Mouse (Mus musculus) limb, embryonic 13.5 days (tissue): ENCODE measurements around the gene Col4a6. TPM values are rescaled to one million over a fixed set of nuclear protein-coding genes. Genes with fewer than 3 reads are reported as not detected.

ENCODE experiments used
- ATAC-seq: fragments of 200-750 bp; cut with Nextera tagmentation; 2 replicates; pipeline ENCODE4 v1.8.0; 2017; ENCODE audit warnings: low read depth, moderate number of reproducible peaks, moderate TSS enrichment; ENCODE audit not compliant: low FRiP score
- H3K27ac ChIP-seq: fragments of 300-500 bp; sonication (generic); 2 replicates; pipeline ENCODE4 v1.5.1; 2015; ENCODE audit warnings: inconsistent platforms, mild to moderate bottlenecking, moderate library complexity
- H3K27me3 ChIP-seq: fragments of 300-500 bp; sonication (generic); 2 replicates; pipeline ENCODE4 v1.6.1; 2015; ENCODE audit warnings: mild to moderate bottlenecking, inconsistent platforms
- H3K36me3 ChIP-seq: fragments of 300-500 bp; sonication (generic); 2 replicates; pipeline ENCODE4 v1.6.1; 2015; ENCODE audit warnings: inconsistent platforms, mild to moderate bottlenecking, moderate library complexity
- H3K4me1 ChIP-seq: fragments of 300-500 bp; sonication (generic); 2 replicates; pipeline ENCODE4 v1.6.1; 2015; ENCODE audit warnings: inconsistent platforms
- H3K4me2 ChIP-seq: fragments of 300-500 bp; sonication (generic); replicated peaks from 2 replicates; pipeline ENCODE4 v1.6.1; 2015; ENCODE audit warnings: inconsistent platforms, mild to moderate bottlenecking, moderate library complexity
- H3K4me3 ChIP-seq: fragments of 300-500 bp; sonication (generic); 2 replicates; pipeline ENCODE4 v1.5.1; 2015; ENCODE audit warnings: moderate library complexity, mild to moderate bottlenecking, inconsistent platforms
- H3K9ac ChIP-seq: fragments of 300-500 bp; sonication (generic); 2 replicates; pipeline ENCODE4 v1.6.1; 2015; ENCODE audit warnings: mild to moderate bottlenecking, inconsistent platforms
- H3K9me3 ChIP-seq: fragments of 300-500 bp; sonication (generic); 2 replicates; pipeline ENCODE4 v1.6.1; 2016; ENCODE audit warnings: inconsistent platforms
- WGBS: fragments of 180-500 bp; shearing (Covaris S2); methylation state at CpG from one replicate; pipeline ENCODE4 v1.1.7; 2015; 5-methylcytosine and 5-hydroxymethylcytosine counted together
- polyA plus RNA-seq: library from polyadenylated mRNA; unstranded; fragments of >200 nt; fragmentation: Nextera tagmentation; extraction: Ambion mirVana; gene quantifications from 2 replicates; pipeline ENCODE4 v1.2.1, GENCODE M21; 2015

Col4a6 gene
- polyA plus RNA-seq: 1.0 and 1.1 TPM in 2 replicates

DNA sequence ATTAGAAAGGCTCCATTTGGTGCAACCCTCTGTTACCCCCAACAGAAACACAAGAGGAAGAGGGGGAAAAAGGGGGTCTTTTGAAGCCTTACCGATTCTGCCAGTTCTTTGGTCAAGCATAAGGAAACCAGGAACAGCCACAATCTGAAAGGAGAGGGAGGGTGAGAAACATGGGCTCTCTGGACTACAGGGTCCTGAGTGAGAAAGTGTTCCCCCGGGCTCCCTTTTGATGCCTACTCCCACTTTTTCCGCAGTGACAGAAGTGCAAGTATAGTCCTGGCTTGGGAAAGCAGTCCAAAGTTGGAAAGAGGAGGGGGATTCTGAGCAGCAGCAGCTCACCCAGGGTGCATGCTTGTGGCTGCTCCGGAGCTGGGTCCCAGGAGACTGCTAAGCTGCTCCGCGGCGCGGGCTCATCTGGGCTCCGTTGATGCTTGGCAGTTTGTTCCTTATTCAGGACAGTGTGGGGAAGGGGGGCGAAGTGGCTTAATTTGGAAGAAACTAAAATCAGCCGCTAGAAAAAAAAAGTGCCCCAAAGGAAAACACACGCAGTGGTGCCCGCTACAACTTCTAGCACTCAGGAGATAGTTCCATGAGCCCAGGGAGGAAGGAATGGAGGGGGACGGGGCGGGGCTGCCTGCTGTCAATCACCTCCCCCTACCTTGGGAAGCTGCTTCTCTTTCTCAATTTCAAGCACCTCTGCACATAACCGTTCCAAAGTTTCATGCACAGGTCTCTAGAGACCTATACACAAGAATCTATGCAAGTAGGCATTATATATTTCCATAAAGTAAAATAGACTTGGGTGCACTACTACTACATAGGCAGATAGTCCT lies at the start of gene Col4a6:
Gene Col4a6 (minus strand): TSS at position 607 of the 833 bp plus-strand sequence.
- Histone ChIP-seq H3K9me3 (no peaks in the 10 kb centered on the region), H3K9ac (peak within 1 kb of the TSS; percentile 13; the same call in 1 of the 2 replicates), H3K36me3 (no peaks in the 10 kb centered on the region), H3K4me2 (peak within 1 kb of the TSS; percentile 64), H3K27me3 (peaks cover 24% of the 10 kb centered on the region), H3K4me3 (peak within 1 kb of the TSS; percentile 50), H3K4me1 (peaks cover 3% of the 10 kb centered on the region; the same call in 1 of the 2 replicates), H3K27ac (no peak within 1 kb of the TSS)
- no peak for ATAC-seq
- WGBS: 19% methylated on average over 16 of the region's 16 CpGs

DNA sequence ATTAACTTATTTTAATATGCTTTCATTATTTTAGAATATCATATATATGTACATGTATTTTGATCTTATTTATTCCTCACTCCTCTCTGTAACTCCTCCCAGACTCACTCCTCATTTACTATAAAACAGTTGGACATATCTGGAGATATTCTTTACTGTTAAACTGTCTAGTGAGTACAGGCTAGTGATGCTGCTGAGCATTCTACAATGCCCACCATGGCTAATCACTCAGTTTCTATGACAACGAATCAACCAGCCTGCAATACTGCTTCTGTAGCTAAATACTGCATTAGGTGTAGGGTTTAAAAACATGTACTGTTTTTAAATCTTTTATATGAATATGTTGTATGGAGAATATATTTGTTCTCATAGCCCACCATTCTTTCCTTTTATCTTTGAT lies 29.2 kb upstream of the Col4a6 start:
- whole genome bisulfite sequencing: 81% methylated on average over 1 of the region's 1 CpGs

DNA sequence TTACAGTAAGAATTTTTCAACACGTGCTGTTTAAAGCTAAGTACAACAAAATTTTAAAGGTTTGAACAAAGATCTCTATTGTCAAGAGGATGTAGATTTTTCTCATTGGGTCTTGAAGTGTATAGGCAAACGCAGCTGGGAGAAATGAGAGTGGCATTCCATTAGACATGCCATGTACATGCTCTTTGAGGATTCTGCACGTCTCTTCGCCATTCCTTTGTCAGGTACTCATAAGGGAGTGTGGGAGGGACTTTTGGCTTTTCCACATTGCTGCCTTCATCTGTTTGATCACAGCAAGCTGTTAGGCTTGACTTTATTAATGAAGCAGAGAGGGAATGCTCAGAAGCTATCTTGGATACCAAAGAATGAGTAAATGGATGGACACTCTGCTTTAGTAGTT lies 20.7 kb upstream of the Col4a6 start:
- Histone ChIP-seq H3K27ac (no peak overlapping the region), H3K9ac (no peak overlapping the region), H3K27me3 (0 out of 2 replicates have a peak, but pooled peaks cover 4% of the 10 kb centered on the region), H3K4me3 (no peak overlapping the region), H3K9me3 (no peaks in the 10 kb centered on the region), H3K4me2 (no peak overlapping the region), H3K36me3 (no peaks in the 10 kb centered on the region), H3K4me1 (no peaks in the 10 kb centered on the region)
- no peak for ATAC-seq
- WGBS: 85% methylated on average over 4 of the region's 4 CpGs

More for the DNA sequence above, 29.2 kb upstream of the Col4a6 start:
- Histone ChIP-seq H3K27me3 (no peaks in the 10 kb centered on the region), H3K4me1 (no peaks in the 10 kb centered on the region), H3K9me3 (no peaks in the 10 kb centered on the region), H3K4me3 (no peak overlapping the region), H3K4me2 (no peak overlapping the region), H3K36me3 (no peaks in the 10 kb centered on the region), H3K27ac (no peak overlapping the region), H3K9ac (no peak overlapping the region)
- no peak for ATAC-seq

DNA sequence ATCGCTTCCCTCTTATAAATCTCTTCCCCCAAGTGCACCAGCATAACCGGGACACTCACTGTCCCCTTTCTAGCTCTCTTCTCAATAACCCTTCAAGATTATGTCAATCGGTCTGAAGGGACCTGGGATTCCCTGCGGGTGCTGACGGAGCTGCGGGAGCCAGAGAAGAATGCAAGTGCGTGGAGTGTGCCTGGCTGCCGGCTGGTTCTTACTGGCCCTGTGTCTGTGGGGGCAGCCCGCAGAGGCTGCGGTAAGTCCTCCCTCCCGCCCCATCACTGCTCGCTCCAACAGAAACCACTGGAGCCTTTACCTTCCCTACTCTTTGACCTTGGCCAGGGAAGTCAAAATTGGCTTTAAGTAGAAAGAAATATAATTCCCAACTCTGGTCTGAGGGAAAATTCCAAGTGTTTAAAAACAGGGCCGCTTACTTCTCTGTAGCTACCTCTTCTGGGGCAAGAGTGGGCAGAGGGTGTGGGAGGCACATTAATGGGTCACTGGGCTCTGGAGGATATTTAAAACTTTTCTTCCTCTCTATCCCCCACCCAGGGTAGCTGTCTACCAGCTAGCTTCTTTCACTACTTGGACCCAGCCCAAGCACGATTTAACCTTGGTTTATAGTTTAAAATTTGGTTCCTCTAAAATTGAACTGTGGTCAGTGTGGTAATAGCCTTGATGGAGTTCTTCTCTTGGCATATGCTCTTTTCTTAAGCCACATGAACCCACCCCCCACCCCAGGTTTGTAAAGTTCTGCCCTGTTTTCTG lies 1.9 kb upstream of the Col4a6 start:
- peak overlapping the region; percentile 50 for H3K4me3 ChIP-seq
- peak overlapping the region; percentile 64 for H3K4me2 ChIP-seq
- H3K9me3 ChIP-seq: no peaks in the 10 kb centered on the region
- peak overlapping the region; percentile 59 for H3K9ac ChIP-seq
- no peak overlapping the region for H3K27ac ChIP-seq
- peaks cover 3% of the 10 kb centered on the region; the same call in 1 of the 2 replicates for H3K4me1 ChIP-seq
- H3K27me3 ChIP-seq: peaks cover 19% of the 10 kb centered on the region
- ATAC-seq: peak; percentile 72
- 18% methylated on average over 14 of the region's 14 CpGs for WGBS
- H3K36me3 ChIP-seq: no peaks in the 10 kb centered on the region

DNA sequence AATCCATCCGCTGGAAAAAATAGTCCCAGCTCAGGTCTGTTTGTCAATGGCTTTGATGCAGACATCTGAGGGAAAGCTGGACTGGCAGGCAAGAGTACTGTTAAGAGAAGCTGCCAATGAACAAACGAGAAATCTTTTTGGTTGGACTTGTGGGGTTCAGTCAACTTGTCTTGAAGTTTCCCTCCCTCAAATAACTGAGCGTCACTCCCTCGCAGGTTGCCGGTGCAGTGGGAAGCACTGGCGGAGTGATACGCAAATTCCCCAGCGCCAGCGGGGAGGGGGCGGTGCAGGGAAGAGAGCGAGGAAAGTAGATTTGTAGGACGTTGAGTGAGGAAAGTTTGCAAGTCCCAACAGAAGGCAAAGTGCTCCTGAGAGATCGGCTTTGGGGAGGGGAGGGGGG lies 1.2 kb upstream of the Col4a6 start, which contains the start of gene Col4a5:
Gene Col4a5 (plus strand): TSS at position 276 of the 400 bp plus-strand sequence.
- 11% methylated on average over 13 of the region's 13 CpGs for WGBS
- no peaks in the 10 kb centered on the region for H3K9me3 ChIP-seq
- H3K27me3 ChIP-seq: peaks cover 22% of the 10 kb centered on the region
- H3K4me3 ChIP-seq: peak within 1 kb of the TSS; percentile 50
- H3K4me1 ChIP-seq: peaks cover 3% of the 10 kb centered on the region; the same call in 1 of the 2 replicates
- H3K36me3 ChIP-seq: no peaks in the 10 kb centered on the region
- H3K9ac ChIP-seq: peak within 1 kb of the TSS; percentile 59
- H3K4me2 ChIP-seq: peak within 1 kb of the TSS; percentile 64
- ATAC-seq: peak; percentile 89
- H3K27ac ChIP-seq: no peak within 1 kb of the TSS

DNA sequence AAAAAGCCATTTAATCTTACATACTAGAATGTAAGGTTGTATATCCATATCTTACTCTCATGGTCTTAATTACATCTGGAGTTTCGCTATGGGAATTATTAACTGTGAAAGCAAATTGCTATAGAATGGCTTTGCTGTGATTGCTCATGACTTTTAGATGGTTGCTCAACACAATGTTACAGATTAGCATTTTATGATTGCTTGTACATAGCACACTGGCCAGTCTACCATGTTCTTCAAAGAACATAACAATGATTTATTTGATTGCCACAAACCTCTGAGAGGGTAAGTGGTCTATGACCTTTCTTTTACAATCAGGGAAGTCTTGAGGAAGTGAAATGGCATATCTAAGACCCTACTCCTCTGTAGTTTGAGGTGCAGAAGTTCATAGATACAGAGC lies 25.9 kb downstream of the Col4a6 start:
- 66% methylated on average over 1 of the region's 1 CpGs for WGBS
- H3K4me3 ChIP-seq: no peak overlapping the region
- peaks cover 25% of the 10 kb centered on the region for H3K27me3 ChIP-seq
- no peaks in the 10 kb centered on the region for H3K36me3 ChIP-seq
- no peaks in the 10 kb centered on the region for H3K4me1 ChIP-seq
- H3K4me2 ChIP-seq: no peak overlapping the region
- H3K27ac ChIP-seq: no peak overlapping the region
- no peak overlapping the region for H3K9ac ChIP-seq
- no peaks in the 10 kb centered on the region for H3K9me3 ChIP-seq
- no peak for ATAC-seq

DNA sequence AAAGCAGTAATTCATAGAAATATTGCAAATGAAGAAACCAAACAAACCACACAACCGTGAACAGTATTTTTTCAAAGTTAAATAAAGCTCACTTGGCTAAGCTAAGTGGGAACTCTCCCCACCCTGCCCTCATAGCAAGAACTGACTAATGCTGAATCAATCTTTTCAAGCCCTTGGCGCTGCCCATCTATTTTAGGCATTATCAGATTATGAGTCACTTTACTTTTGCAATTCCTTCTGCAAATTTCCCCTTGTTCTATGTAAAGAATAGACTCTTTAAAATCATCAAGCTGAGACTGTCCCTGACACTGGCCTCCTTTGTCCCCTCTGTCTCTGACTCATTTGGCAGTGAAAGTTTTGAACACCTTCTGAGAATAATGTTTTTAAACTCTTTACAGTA lies 34.5 kb downstream of the Col4a6 start:
- Histone ChIP-seq H3K36me3 (no peaks in the 10 kb centered on the region), H3K9me3 (no peaks in the 10 kb centered on the region), H3K4me3 (no peak overlapping the region), H3K4me2 (no peak overlapping the region), H3K9ac (no peak overlapping the region), H3K4me1 (no peaks in the 10 kb centered on the region), H3K27me3 (peaks cover 10% of the 10 kb centered on the region; the same call in 1 of the 2 replicates), H3K27ac (no peak overlapping the region)
- WGBS: 74% methylated on average over 2 of the region's 2 CpGs
- ATAC-seq: no peak

DNA sequence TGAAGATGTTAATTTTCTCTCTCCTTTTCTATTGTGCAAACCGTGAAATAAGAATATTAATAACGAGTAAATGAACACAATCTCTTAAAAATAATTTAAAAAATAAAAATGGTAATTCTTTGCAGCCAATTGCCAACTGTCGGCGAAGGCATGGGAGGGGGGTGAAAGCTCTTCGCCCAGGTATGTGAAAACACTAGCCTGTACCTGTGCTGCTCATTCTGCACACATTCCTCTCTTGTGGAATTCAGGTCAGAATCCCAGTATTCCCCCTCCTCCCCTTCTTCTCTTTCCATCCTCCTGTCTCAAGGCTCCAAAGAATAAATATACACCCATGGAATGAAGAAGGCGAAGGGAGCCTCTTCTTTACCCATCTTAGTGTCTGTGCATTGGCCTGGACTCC lies 37.1 kb downstream of the Col4a6 start:
- no peak overlapping the region for H3K9ac ChIP-seq
- no peaks in the 10 kb centered on the region for H3K36me3 ChIP-seq
- H3K4me2 ChIP-seq: no peak overlapping the region
- ATAC-seq: no peak
- no peaks in the 10 kb centered on the region for H3K4me1 ChIP-seq
- H3K27ac ChIP-seq: no peak overlapping the region
- no peaks in the 10 kb centered on the region for H3K9me3 ChIP-seq
- peaks cover 9% of the 10 kb centered on the region; the same call in 1 of the 2 replicates for H3K27me3 ChIP-seq
- WGBS: 83% methylated on average over 6 of the region's 6 CpGs
- H3K4me3 ChIP-seq: no peak overlapping the region

DNA sequence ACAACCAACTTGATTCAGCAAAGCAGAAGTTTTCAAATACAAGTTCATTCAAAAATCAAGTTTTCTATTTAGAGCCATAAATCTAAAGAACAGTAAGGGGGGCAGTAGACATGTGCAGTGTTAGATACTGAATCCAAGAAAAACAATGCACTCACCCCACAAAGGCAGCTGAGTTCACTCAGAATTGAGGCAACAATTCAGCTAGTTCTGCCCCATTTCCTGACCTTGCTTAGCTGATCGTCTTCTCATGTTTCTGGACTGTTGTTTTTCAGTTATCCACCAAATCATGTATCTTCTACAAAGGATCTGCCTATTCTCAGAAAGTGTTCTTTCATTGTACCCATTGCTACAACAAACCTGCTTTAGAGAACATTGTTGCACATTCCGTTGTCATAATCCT lies 58.6 kb downstream of the Col4a6 start:
- H3K36me3 ChIP-seq: no peaks in the 10 kb centered on the region
- 75% methylated on average over 2 of the region's 2 CpGs for WGBS
- H3K4me2 ChIP-seq: no peak overlapping the region
- H3K4me3 ChIP-seq: no peak overlapping the region
- ATAC-seq: no peak
- H3K4me1 ChIP-seq: no peaks in the 10 kb centered on the region
- H3K9me3 ChIP-seq: no peaks in the 10 kb centered on the region
- H3K9ac ChIP-seq: no peak overlapping the region
- H3K27me3 ChIP-seq: peaks cover 6% of the 10 kb centered on the region; the same call in 1 of the 2 replicates
- no peak overlapping the region for H3K27ac ChIP-seq

DNA sequence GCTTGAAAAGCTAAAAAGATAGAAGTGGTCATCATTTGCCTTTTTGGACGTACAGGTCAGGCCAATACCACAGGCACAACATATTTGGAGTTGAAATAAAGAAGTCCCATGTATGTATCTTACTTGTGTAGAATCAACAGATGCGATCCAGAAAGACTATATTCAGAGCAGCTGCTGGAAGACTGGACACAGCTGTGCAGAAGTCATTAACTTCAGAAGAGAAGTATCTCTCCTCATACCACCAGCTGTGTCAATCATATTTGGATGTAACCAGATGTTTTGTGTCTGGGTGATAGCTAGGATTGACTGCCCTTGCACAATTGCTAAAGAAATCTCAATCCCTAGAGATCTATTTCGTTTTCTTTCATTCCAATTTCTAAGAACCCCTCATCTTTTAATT lies 77.6 kb downstream of the Col4a6 start:
- no peaks in the 10 kb centered on the region for H3K36me3 ChIP-seq
- no peaks in the 10 kb centered on the region for H3K9me3 ChIP-seq
- peaks cover 21% of the 10 kb centered on the region; the same call in 1 of the 2 replicates for H3K27me3 ChIP-seq
- no peak overlapping the region for H3K9ac ChIP-seq
- no peaks in the 10 kb centered on the region for H3K4me1 ChIP-seq
- H3K4me2 ChIP-seq: no peak overlapping the region
- 73% methylated on average over 3 of the region's 3 CpGs for WGBS
- H3K27ac ChIP-seq: no peak overlapping the region
- no peak overlapping the region for H3K4me3 ChIP-seq
- ATAC-seq: no peak

DNA sequence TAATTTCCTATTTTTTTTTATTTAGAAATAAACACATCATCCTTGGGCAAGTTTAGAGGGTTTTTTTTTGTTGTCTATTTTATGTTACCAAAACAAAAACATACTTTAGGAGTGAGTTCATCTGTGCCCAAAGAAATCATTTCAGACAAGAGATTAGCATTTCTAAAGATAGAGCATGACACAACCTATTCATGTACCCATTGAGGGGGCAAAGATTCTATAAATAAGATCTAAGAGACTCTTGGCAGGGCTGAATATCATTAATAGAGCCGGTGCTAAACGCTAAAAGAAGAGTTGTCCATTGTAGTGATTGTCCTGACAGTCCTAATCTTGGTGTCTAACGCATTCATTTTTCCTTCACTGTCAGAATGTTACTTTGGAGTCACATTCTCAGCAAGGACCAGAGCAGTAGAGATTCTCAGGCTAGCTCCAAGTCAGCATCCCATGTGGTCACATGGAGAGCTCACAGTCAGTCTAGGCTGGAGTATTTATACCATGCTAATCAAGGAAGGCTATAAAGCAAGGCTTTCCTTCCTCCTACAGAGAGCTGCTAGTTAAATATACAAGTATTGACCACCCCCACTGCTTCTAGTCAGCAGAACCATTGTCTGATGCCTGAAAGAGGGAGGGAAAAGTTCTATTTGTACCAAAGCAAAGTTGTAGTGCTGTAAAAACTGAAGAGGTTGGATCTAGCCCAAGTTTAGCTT lies 88.3 kb downstream of the Col4a6 start:
- H3K4me3 ChIP-seq: no peak overlapping the region
- H3K9ac ChIP-seq: no peak overlapping the region
- peaks cover 22% of the 10 kb centered on the region; the same call in 1 of the 2 replicates for H3K27me3 ChIP-seq
- WGBS: 89% methylated on average over 3 of the region's 3 CpGs
- no peaks in the 10 kb centered on the region for H3K9me3 ChIP-seq
- H3K4me2 ChIP-seq: no peak overlapping the region
- no peak for ATAC-seq
- no peaks in the 10 kb centered on the region for H3K4me1 ChIP-seq
- H3K36me3 ChIP-seq: no peaks in the 10 kb centered on the region
- H3K27ac ChIP-seq: no peak overlapping the region
